Mouse (Mus musculus): Measurements from ENCODE around the gene Gm43064.

Gm43064 gene

DNA sequence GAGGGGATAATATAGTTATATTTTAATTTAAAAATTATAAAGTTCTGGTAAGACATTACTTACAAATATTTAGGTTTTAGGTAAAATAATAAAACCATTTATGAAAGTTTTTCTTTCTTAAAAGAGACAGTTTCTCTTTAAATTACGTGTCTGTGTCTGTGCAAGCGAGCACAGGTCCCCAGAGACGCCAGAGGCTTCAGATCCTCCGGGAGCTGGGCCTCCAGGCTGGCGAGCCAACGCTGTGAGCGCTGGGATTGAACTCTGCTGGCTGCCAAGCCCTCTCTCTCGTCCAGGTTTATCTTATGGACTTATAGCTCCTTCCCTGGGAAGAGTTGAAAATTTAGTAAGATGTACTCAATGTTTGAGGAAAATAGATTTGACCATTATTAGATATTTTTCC, 44.4 kb downstream of the Gm43064 start:
- no peak for DNase-seq (ENCODE audit: low read depth)

DNA sequence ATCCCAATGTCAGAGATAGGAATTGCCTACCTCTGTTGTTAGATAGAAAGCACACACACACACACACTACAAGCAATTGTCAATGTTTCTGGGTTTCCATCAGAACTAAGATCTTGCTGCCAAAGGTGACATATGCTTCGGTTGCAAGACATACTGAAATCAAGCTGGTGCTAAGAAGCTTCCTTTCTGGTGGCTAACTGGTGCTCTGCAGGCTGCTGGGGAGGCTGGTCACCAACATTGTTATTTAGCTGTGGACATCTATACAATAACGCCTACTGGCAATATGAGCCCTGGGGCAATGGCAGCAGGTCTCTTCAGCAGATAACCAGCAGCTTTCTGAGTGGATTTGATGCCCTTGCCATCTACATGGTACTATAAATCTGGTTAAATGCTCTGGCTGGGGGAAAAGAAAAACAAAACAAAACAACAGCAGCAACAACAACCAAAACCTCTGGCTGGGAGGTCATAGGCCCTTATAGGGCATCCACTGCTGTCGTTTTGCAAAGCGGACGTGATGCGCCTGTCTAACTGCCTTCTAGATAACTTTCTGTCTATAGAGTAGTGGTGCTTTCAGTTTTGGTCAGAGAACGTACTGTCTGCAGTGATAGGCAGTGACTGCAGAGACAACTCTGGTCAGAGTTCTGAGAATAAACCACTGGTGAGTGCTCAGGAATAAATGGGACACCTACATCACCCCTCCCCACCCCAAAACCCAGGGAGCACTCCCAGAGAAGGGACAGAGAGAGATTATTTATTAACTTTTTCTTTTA, 47.8 kb downstream of the Gm43064 start:
- no peak for DNase-seq (ENCODE audit: low read depth)

DNA sequence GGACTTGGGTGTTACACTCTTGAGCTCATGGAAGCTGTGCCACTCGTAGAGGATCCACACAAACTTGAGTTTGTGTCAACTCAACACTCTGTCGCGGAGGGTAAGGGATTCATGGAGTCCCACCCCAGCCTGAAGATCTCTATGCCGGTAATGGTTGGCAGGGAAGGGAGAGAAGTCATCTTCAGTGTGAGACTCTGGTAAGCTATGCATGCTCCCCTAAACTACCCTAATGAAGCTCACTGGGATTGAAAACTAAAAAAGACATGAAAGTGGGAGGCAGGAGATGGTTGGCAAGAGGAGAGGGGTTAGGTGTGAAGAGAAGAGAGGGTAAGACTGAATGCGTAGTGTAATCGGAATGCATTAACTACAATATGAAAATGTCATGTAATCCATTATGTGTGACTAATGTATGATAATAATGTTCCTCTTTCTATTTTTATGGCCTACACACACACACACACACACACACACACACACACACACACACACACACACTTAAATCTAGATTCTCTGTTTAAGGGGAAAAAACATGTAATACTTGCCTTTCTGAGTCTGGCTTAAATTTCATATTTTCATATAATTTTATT, 48.7 kb downstream of the Gm43064 start:
- DNase-seq (ENCODE audit: low read depth): peak; percentile 31

DNA sequence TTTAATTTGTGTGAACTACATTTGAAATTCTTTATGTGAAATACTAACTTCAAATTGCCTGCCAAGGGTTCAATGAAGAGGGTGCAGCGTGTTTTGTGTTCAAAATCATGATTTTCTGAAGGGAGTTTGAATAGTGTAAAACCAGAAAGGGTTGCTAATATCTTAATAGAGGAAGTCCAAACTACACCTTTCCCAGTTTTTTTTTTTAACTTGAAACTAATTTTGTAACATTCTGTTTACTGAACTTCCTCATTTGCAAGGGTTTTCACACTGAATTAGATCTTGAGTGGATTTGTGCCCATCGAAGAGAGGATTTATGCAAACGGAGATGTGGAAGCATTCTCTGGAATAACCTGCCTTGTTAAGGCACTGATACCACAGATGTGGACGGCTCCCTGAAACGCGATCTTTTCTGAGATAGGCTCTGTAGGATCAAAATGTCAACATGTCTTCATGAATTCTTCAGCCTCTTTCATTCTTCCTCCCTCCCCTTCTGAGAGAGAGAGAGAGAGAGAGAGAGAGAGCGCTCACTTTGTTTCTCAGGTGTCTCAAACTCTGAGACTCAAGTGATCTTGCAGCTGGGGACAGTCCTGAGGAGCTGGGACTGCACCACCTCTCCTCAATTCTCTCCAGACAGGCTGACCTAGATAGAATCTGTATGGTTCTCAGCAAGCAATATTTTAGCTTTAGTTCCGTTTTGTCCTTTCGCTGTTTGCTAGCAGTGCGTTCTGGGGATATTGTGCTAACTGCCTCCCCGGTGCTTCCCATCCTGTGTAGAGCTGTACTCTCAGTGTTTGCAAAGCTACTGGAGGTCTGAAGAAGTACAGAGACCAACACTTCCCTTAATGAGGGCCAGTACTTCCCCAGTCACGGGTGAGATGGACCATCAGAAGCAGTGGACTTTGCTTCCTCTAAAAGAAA, 49.8 kb downstream of the Gm43064 start, which contains the start of gene Ptpn22:
Ptpn22 (plus strand) TSS at position 915 of the 921 bp plus-strand sequence.
- DNase-seq (ENCODE audit: low read depth): no peak

DNA sequence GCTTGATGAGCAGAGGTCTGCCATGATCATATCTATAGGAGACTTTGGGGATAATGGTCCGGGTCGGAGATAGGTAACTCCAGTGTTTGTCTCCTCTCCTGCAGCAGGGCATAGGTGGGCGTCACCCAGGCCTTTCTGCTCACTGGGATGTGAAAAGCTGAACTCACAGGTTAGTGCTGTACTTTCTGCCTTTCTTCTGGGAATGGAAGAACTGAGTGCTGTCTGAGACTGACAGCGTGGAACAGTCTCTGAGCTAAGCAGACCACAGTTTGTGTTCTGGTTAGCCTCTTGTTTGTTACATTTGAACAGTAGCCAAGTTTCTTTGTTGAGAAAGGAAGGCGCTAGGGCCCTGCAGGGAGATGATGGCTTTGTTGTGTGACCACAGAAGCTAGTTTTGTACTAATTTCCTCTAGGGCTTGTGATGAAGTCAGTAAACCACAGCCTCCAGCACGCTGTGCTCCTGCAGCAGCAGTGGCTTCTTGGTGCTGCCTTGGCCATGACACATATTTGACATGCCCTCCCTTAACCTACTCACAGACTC, 50.5 kb downstream of the Gm43064 start:
- DNase-seq (ENCODE audit: low read depth): peak; percentile 98

DNA sequence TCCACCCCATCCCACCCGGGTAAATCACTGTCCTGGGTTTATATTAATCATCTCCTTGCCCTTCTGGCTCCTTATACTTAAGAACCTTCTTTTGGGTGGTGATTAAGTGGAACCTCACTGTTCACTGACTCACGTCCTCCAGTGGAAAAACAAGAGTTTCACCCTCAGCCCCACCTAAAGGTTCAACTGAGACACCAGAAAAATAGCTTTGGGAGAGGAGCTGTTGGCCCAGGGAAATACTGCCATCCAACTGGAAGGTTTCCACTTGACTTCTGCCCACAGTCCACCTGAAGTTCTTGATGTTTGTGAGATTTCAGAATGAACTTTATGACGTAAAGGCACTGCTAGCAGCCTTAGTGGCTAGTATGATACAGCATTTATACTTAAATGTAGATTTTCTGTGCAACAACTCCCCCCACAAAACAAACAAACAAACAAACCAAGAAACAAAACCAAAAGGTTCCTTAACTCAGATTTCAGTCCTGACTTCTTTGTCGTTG, 53.4 kb downstream of the Gm43064 start:
- DNase-seq (ENCODE audit: low read depth): peak; percentile 40

DNA sequence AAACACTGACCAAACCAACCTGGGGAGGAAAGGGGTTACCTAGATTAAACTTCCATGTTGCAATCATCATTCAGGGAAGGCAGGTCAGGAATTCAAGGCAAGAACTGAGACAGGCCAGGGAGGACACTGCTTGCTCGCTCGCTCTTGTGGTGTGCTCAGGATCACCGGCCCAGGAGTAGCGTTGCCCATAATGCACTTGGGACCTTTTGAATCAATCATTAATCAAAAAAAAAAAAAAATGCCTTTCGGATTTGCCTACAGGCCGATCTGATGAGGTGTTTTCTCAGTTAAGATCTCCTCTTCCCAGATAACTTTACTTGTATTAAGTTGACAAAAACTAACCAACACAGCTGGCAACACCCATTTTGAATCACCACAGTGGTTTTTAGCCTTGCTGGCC, 54.8 kb downstream of the Gm43064 start:
- no peak for DNase-seq (ENCODE audit: low read depth)

DNA sequence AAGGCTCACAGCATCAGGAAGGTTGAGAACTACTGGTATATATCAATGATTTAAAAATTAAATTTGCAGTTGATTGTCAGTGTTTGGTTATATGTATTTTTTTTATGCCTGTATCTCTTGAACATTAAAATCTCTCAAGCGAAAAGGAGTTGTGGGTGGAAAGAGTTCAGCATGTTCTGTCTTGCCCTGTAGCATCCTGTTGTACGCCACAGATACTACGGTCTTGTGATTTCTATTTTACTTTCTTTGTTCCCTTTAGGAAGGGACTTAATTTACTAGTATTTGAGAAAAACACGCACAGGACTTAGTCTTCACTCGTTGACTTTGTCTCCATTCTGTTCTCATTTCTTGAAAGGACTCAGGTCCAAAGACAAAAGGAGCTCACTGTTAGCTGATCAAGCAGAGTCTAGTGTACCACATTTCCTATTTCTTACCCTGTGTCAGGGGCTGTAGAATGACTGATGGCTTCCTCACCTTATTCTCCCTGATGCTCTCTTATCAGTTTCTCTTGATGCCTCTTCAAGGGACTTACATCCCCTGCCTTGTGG, 58.1 kb downstream of the Gm43064 start:
- no peak for DNase-seq (ENCODE audit: low read depth)

DNA sequence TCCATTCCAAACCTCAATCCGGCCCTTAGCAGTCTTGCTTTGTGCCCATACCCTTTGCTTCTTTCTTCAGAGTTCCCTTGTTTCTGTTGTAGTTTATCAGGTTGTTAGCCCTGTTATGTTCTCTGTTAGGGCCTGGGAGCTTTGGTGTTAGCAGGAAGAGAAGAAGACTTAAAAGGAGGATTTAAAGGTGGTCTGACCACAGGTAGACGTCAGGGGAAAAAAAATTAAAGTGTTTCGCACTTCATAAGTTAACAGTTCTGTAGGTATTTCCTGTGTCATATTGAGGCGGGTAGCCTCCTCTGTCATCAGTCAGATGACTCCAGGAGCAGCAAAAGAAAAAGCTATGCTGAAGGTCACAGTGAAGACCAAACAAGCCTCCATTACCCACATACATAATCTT, 58.6 kb downstream of the Gm43064 start:
- no peak for DNase-seq (ENCODE audit: low read depth)

DNA sequence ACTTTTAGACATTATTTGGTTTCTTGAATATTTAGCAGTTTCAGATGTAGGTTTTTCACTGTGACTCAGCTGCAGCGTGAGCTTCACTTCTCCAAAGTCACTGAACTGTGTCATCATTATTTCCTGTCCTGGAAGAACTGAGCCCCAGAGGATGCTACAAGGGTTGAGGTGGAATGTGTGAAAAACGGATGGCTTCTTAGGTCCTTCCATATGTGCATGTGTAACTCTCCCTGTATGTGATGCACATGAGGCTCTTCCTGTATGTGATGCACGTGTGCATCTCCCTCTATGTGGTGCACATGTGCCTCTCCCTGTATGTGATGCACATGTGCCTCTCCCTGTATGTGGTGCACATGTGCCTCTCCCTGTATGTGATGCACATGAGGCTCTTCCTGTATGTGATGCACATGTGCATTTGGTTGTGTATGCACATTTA, 63.3 kb downstream of the Gm43064 start:
- peak; percentile 67 for DNase-seq (ENCODE audit: low read depth)

DNA sequence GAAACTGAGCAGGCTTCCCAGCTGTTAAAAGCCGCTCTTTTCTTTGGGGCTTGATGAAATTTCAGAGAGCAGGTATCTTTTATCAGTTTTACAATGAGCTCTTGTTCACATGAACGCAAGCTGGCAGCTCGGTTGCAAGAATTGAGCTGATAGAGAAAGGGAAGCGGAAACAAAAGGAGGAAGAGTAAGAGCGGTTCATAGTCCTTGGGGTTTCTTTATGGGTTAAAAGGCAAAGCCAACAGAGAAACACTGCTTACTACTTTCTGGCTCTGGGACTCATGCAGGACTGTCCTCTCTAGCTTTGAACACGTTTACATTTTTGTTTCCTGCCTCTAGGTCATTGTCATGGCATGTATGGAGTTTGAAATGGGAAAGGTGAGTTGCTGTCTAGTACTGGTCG, 65.0 kb downstream of the Gm43064 start:
- no peak for DNase-seq (ENCODE audit: low read depth)

DNA sequence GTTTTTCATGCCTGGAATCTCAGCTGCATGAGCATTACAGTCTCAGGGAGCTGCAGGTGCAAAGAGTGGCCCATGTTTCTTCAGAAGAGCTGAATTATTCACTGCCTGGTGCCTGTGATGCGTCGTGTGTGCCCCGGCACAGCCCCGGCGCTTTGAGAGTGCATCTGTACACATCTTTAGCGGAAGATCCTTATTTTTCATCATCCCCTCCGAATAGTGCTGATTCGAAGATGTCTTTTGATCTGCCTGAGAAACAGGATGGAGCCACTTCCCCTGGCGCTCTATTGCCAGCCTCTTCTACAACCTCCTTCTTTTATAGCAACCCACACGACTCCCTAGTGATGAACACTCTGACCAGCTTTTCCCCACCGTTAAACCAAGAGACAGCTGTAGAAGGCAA, 76.6 kb downstream of the Gm43064 start:
- DNase-seq (ENCODE audit: low read depth): no peak

DNA sequence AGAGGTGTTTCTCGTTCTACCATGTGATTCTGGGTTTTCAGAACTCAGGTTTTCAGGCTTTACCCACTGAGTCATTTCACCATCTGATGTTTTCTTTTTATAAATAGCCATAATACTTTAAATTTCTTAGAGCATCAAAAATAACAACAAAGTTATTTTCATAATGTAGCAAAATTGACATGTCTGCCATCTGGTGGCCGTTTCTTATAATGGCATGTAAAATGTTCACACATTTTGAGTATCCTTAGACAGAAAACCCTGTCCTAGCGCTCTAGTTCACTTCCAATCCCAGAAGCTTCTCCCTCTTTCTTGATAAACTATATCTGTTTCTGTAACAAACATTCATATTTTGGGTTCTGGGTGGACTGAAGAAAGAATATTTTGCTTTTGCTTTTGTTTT, 78.2 kb downstream of the Gm43064 start:
- DNase-seq (ENCODE audit: low read depth): peak; percentile 75

All from 416B (cell line).